12 mouse cellular contexts compared by ENCODE assay signal in genomic region chr9:106411091-106411594, GRCm38 (mm10). TPM values are rescaled to one million over a fixed set of nuclear protein-coding genes. Genes with fewer than 3 reads are reported as not detected.
A peak's percentile ranks its signal among the peaks of the same experiment; 100 is the strongest.
DNase-seq lines count a peak whose midpoint lies in the region; ATAC-seq and TF ChIP-seq lines count a peak whose summit lies in the region.
"Had no signal": no experiment of that assay in that cellular context is flagged by ENCODE, and none has a peak within 500 bp of the region (broad histone marks: within the 10 kb centered on the region; RNA-seq: fewer than 3 reads in every experiment).

No protein-coding gene starts in this region.

- dilution Hi-C loops in CH12.LX (cut with MboI; ENCODE audit: extremely low pct_ligation_motif_present, extremely low pct_unique_long_range_greater_than_20kb, low sequenced_read_pairs) = no loop called here

- peak; percentile 57 for DNase-seq in gastrocnemius, postnatal 25 days
- no peak for DNase-seq in gastrocnemius, postnatal 36 days
- DNase-seq in CH12.LX (ENCODE audit: extremely low read depth) = peak; percentile 80
- DNase-seq in liver, embryonic 11.5 days (ENCODE audit: low spot score) = no peak
- DNase-seq in right cerebral cortex, adult 2 months (ENCODE audit: low spot score in 2 of 2) = peak; percentile 67 to 72
- no peak for DNase-seq in ovary, adult 18-20 months (ENCODE audit: low spot score)
- DNase-seq in ovary, postnatal 10 days (ENCODE audit: low spot score) = no peak
- no peak for DNase-seq in Muller cell, postnatal 12 days (ENCODE audit: inconsistent ontology term)
- DNase-seq: lung, postnatal 36 days; thymus, postnatal 14 days had no signal

- in situ Hi-C loops in CH12.LX (cut with MboI; ENCODE audit: low pct_ligation_motif_present, low pct_unique_long_range_greater_than_20kb, low sequenced_read_pairs) = loop anchor here (5.0 kb wide), 2 partner anchors 44 to 104 kb away; partner anchors contain the start of gene Dusp7

- H3K9ac ChIP-seq in CH12.LX (ENCODE audit: insufficient read depth, low read depth) = no peak overlapping the region
- H3K9ac ChIP-seq in liver, embryonic 11.5 days (ENCODE audit: low read depth, low read length) = peak overlapping the region; percentile 38; the same call in 1 of the 2 replicates
- H3K9ac ChIP-seq: neural tube, embryonic 12.5 days had no signal

- H3K4me2 ChIP-seq in CH12.LX (ENCODE audit: insufficient read depth, low read depth, poor library complexity, severe bottlenecking) = peak overlapping the region; percentile 42
- H3K4me2 ChIP-seq in liver, embryonic 11.5 days = peak overlapping the region; percentile 55
- H3K4me2 ChIP-seq: neural tube, embryonic 12.5 days had no signal

- no peak overlapping the region for H3K27ac ChIP-seq in CH12.LX (ENCODE audit: insufficient read depth, low read depth)
- H3K27ac ChIP-seq in liver, embryonic 11.5 days (ENCODE audit: low read depth, low read length) = peak overlapping the region; percentile 44; the same call in 1 of the 2 replicates
- H3K27ac ChIP-seq: hindbrain, postnatal 0 days; neural tube, embryonic 12.5 days had no signal

- TF ChIP-seq EP300 in CH12.LX (IDR thresholded peaks at IDR 0.05; ENCODE audit: low read length) = peak; percentile 91

- H3K4me1 ChIP-seq in CH12.LX (ENCODE audit: control insufficient read depth in 1 of 2, insufficient read depth in 2 of 2) = peaks cover 32 to 54% of the 10 kb centered on the region in 2 experiments
- H3K4me1 ChIP-seq in liver, embryonic 11.5 days (replicated peaks; ENCODE audit: control insufficient read depth, insufficient read depth, low read length) = peaks cover 22% of the 10 kb centered on the region
- H3K4me1 ChIP-seq: neural tube, embryonic 12.5 days had no signal

- H3K9me3 ChIP-seq in CH12.LX (replicated peaks; ENCODE audit: low read length) = peaks cover 2% of the 10 kb centered on the region
- no peaks in the 10 kb centered on the region for H3K9me3 ChIP-seq in liver, embryonic 11.5 days (ENCODE audit: control insufficient read depth, low read length)

- 31% methylated on average over 9 of the region's 9 CpGs for WGBS in liver, embryonic 11.5 days

- no peak for TF ChIP-seq POLR2A in CH12.LX (IDR thresholded peaks at IDR 0.05; ENCODE audit: low read depth, low read length)

- TF ChIP-seq CTCF in CH12.LX (conservative IDR thresholded peaks at IDR 0.05 in 1 of 2, IDR thresholded peaks at IDR 0.05 in 1 of 2; ENCODE audit: low read depth in 2 of 2, low read length in 2 of 2) = no peak

- no peak for TF ChIP-seq RAD21 in CH12.LX (IDR thresholded peaks at IDR 0.05; ENCODE audit: low read depth, low read length)

- peak; percentile 88 for ATAC-seq in liver, embryonic 11.5 days (replicated peaks; ENCODE audit: low FRiP score)
- ATAC-seq: hindbrain, postnatal 0 days had no signal

- intact Hi-C loops in gastrocnemius, postnatal 36 days (cut with DNase I) = loop anchor here (2.0 kb wide), 1 partner anchor 40 kb away; no protein-coding TSS in a partner anchor

- no peaks in the 10 kb centered on the region for H3K27me3 ChIP-seq in CH12.LX (replicated peaks)
- H3K27me3 ChIP-seq in liver, embryonic 11.5 days (replicated peaks; ENCODE audit: control insufficient read depth, insufficient read depth, low read length) = no peaks in the 10 kb centered on the region
- H3K27me3 ChIP-seq: neural tube, embryonic 12.5 days had no signal

- H3K4me3 ChIP-seq in CH12.LX (replicated peaks in 1 of 3; ENCODE audit: low read depth in 2 of 3, low read length in 2 of 3, poor library complexity in 1 of 3) = no peak overlapping the region
- no peak overlapping the region; the same call in 1 of the 2 replicates for H3K4me3 ChIP-seq in liver, embryonic 11.5 days (ENCODE audit: low read depth, low read length)
- H3K4me3 ChIP-seq: neural tube, embryonic 12.5 days had no signal

- no peaks in the 10 kb centered on the region for H3K36me3 ChIP-seq in CH12.LX (replicated peaks in 1 of 2; ENCODE audit: control insufficient read depth in 1 of 2, insufficient read depth in 1 of 2, low read length in 1 of 2)
- no peaks in the 10 kb centered on the region for H3K36me3 ChIP-seq in liver, embryonic 11.5 days (ENCODE audit: control insufficient read depth, insufficient read depth, low read length)
- H3K36me3 ChIP-seq: neural tube, embryonic 12.5 days had no signal

- no peaks in the 10 kb centered on the region for H3K79me2 ChIP-seq in CH12.LX (replicated peaks; ENCODE audit: control insufficient read depth, extremely low read depth, insufficient read depth, poor library complexity, severe bottlenecking)

TF ChIP-seq in CH12.LX, 34 proteins besides CTCF, POLR2A, EP300 and RAD21:
- TF ChIP-seq MYC (IDR thresholded peaks at IDR 0.05; ENCODE audit: low read depth, low read length) (0 out of 2 replicates have a peak, but pooled peaks have one; percentile 9), TCF12 (IDR thresholded peaks at IDR 0.05; ENCODE audit: low read depth, low read length) (peak; percentile 58; the same call in 1 of the 2 replicates), ELF1 (IDR thresholded peaks at IDR 0.05; ENCODE audit: low read depth, low read length) (peak; percentile 35; the same call in 1 of the 2 replicates), ETS1 (conservative IDR thresholded peaks at IDR 0.05; ENCODE audit: low read depth, low read length) (0 out of 2 replicates have a peak, but pooled peaks have one; percentile 24), UBTF (IDR thresholded peaks at IDR 0.05; ENCODE audit: low read depth, low read length) (no peak), E2F4 (IDR thresholded peaks at IDR 0.05; ENCODE audit: insufficient replicate concordance, low read depth, low read length) (no peak), NELFE (IDR thresholded peaks at IDR 0.05; ENCODE audit: low read depth, low read length) (no peak), MAFK (IDR thresholded peaks at IDR 0.05; ENCODE audit: insufficient replicate concordance, low read length) (no peak), PAX5 (IDR thresholded peaks at IDR 0.05; ENCODE audit: low read length) (no peak), BHLHE40 (IDR thresholded peaks at IDR 0.05; ENCODE audit: low read depth, low read length) (no peak), NRF1 (IDR thresholded peaks at IDR 0.05; ENCODE audit: low read depth, low read length) (no peak), IRF4 (IDR thresholded peaks at IDR 0.05; ENCODE audit: low read depth, low read length) (peak; percentile 86), ZMIZ1 (IDR thresholded peaks at IDR 0.05; ENCODE audit: low read depth, low read length) (no peak), GABPA (IDR thresholded peaks at IDR 0.05; ENCODE audit: insufficient replicate concordance, low read depth, low read length) (no peak), SIN3A (IDR thresholded peaks at IDR 0.05; ENCODE audit: low read length) (peak; percentile 63; the same call in 1 of the 2 replicates)
TF ChIP-seq in CH12.LX: peak in this region for 6.

RNA-seq across cellular contexts. Expression of gene Rpl29, which starts 18.1 kb away (rescaled TPM):
- total RNA-seq in gastrocnemius, postnatal 25 days (2021) = 100 to 1,000 TPM; 243 to 260 TPM
- total RNA-seq in gastrocnemius, postnatal 36 days (2021) = 100 to 1,000 TPM; 218 to 266 TPM
- 1,844 and 1,867 TPM in 2 replicates for total RNA-seq in CH12.LX (2012; rRNA removed)
- 1,058 and 1,082 TPM in 2 replicates for total RNA-seq in CH12.LX (2014; rRNA removed)
- 1,042 and 1,257 TPM in 2 replicates for polyA plus RNA-seq in CH12.LX (2012; ENCODE audit: insufficient read length, low read depth)
- 1,192 and 1,256 TPM in 2 replicates for polyA plus RNA-seq in liver, embryonic 11.5 days (2014; fragmentation: Nextera tagmentation; extraction: Ambion mirVana)

RNA-seq across cellular contexts. Expression of gene Acy1, which starts 27.0 kb away (rescaled TPM):
- 10 to 100 TPM; 11.0 to 11.3 TPM for total RNA-seq in gastrocnemius, postnatal 25 days (2021)
- 10 to 100 TPM in 1 of 2 experiments, 1 to 10 TPM in 1; 9.0 to 12.3 TPM for total RNA-seq in gastrocnemius, postnatal 36 days (2021)
- 76.9 and 77.6 TPM in 2 replicates for total RNA-seq in CH12.LX (2012; rRNA removed)
- total RNA-seq in CH12.LX (2014; rRNA removed) = 51.9 and 55.6 TPM in 2 replicates
- polyA plus RNA-seq in CH12.LX (2012; ENCODE audit: insufficient read length, low read depth) = 103 and 106 TPM in 2 replicates
- 51.1 and 52.3 TPM in 2 replicates for polyA plus RNA-seq in liver, embryonic 11.5 days (2014; fragmentation: Nextera tagmentation; extraction: Ambion mirVana)

RNA-seq across cellular contexts. Expression of gene Abhd14b, which starts 36.1 kb away (rescaled TPM):
- 1 to 10 TPM; 4.7 to 4.8 TPM for total RNA-seq in gastrocnemius, postnatal 25 days (2021)
- total RNA-seq in gastrocnemius, postnatal 36 days (2021) = 1 to 10 TPM; 3.5 to 4.5 TPM
- total RNA-seq in CH12.LX (2012; rRNA removed) (3.9 and 5.3 TPM in 2 replicates), CH12.LX (2014; rRNA removed) (2.9 and 3.6 TPM in 2 replicates)
- polyA plus RNA-seq in CH12.LX (2012; ENCODE audit: insufficient read length, low read depth) = 4.4 and 5.4 TPM in 2 replicates
- polyA plus RNA-seq in liver, embryonic 11.5 days (2014; fragmentation: Nextera tagmentation; extraction: Ambion mirVana) = 19.5 and 19.7 TPM in 2 replicates

RNA-seq across cellular contexts. Expression of gene Abhd14a, which starts 36.3 kb away (rescaled TPM):
- total RNA-seq in gastrocnemius, postnatal 25 days (2021) = 10 to 100 TPM; 14.7 to 18.3 TPM
- total RNA-seq in gastrocnemius, postnatal 36 days (2021) = 10 to 100 TPM; 14.6 to 15.7 TPM
- total RNA-seq in CH12.LX (2012; rRNA removed) = 20.4 and 20.6 TPM in 2 replicates
- 15.6 and 18.2 TPM in 2 replicates for total RNA-seq in CH12.LX (2014; rRNA removed)
- 23.3 and 26.6 TPM in 2 replicates for polyA plus RNA-seq in CH12.LX (2012; ENCODE audit: insufficient read length, low read depth)
- 53.6 and 54.0 TPM in 2 replicates for polyA plus RNA-seq in liver, embryonic 11.5 days (2014; fragmentation: Nextera tagmentation; extraction: Ambion mirVana)

RNA-seq across cellular contexts. Expression of gene Pcbp4, which starts 41.9 kb away (rescaled TPM):
- 10 to 100 TPM; 54.6 to 59.7 TPM for total RNA-seq in gastrocnemius, postnatal 25 days (2021)
- 10 to 100 TPM; 58.0 to 58.3 TPM for total RNA-seq in gastrocnemius, postnatal 36 days (2021)
- total RNA-seq in CH12.LX (2012; rRNA removed) (41.3 and 44.1 TPM in 2 replicates), CH12.LX (2014; rRNA removed) (34.5 and 44.0 TPM in 2 replicates)
- polyA plus RNA-seq in CH12.LX (2012; ENCODE audit: insufficient read length, low read depth) = 51.9 and 54.2 TPM in 2 replicates
- 62.4 and 63.2 TPM in 2 replicates for polyA plus RNA-seq in liver, embryonic 11.5 days (2014; fragmentation: Nextera tagmentation; extraction: Ambion mirVana)

Comparison
In these comparisons a context has a peak if more than half of its experiments do, and no peak if none do; other contexts are left out.
1. DNase-seq: peak in gastrocnemius, postnatal 25 days (single experiment), CH12.LX (single experiment) and right cerebral cortex, adult 2 months (2 of 2); none in gastrocnemius, postnatal 36 days (0 of 2), liver, embryonic 11.5 days (single experiment), ovary, adult 18-20 months (single experiment), ovary, postnatal 10 days (single experiment) and Muller cell, postnatal 12 days (single experiment).